Mouse (Mus musculus) cortical plate, adult 2 months (tissue): ENCODE data around the gene Rfx1. TPM values are rescaled to one million over a fixed set of nuclear protein-coding genes. Genes with fewer than 3 reads are reported as not detected.

Source experiments
- H3K27ac ChIP-seq: fragments of 200-500 bp; 2 replicates; pipeline ENCODE4 v1.5.1; 2012; ENCODE audit warnings: low read length, control low read depth, inconsistent platforms; ENCODE audit not compliant: insufficient read depth
- H3K4me1 ChIP-seq: fragments of 200-500 bp; 2 replicates; pipeline ENCODE4 v1.6.1; 2011; ENCODE audit warnings: low read length; ENCODE audit not compliant: control insufficient read depth, insufficient read depth
- H3K4me3 ChIP-seq: fragments of 200-500 bp; 2 replicates; pipeline ENCODE4 v1.5.1; 2011; ENCODE audit warnings: mild to moderate bottlenecking, low read length, control low read depth; ENCODE audit not compliant: insufficient read depth
- CTCF ChIP-seq: fragments of 200-500 bp; IDR thresholded peaks from 2 replicates; pipeline ENCODE4 v1.5.1; 2011; ENCODE audit warnings: mild to moderate bottlenecking, control low read depth, low read length; ENCODE audit not compliant: insufficient read depth; ENCODE audit errors: extremely low read depth
- POLR2A ChIP-seq: fragments of 200-500 bp; IDR thresholded peaks from 2 replicates; pipeline ENCODE4 v1.6.1; 2011; ENCODE audit warnings: mild to moderate bottlenecking, low read length, control low read depth; ENCODE audit not compliant: insufficient read depth; ENCODE audit errors: extremely low read depth
- polyA plus RNA-seq: library from polyadenylated mRNA; depleted of rRNA; stranded (reverse); fragments of >200 nt; gene quantifications from 2 replicates; pipeline ENCODE4 v1.2.3, GENCODE M21; 2012; rRNA removed

Rfx1 gene
- polyA plus RNA-seq, 1 experiment, result 28.0 TPM

- Histone ChIP-seq H3K4me3 (no peak overlapping the region), H3K27ac (no peak overlapping the region), H3K4me1 (no peaks in the 10 kb centered on the region)
- TF ChIP-seq CTCF (no peak), POLR2A (no peak)
Measured at GRCm38 (mm10) chr8:84130806-84131205, 64.2 kb downstream of the Rfx1 start.

- TF ChIP-seq POLR2A (no peak), CTCF (no peak)
- Histone ChIP-seq H3K27ac (no peak overlapping the region), H3K4me3 (no peak overlapping the region), H3K4me1 (no peaks in the 10 kb centered on the region)
Measured at GRCm38 (mm10) chr8:84132225-84132624, 65.6 kb downstream of the Rfx1 start.

- no peak overlapping the region for H3K4me3 ChIP-seq
- H3K4me1 ChIP-seq, result no peaks in the 10 kb centered on the region
- H3K27ac ChIP-seq, result no peak overlapping the region
- TF ChIP-seq CTCF (no peak), POLR2A (no peak)
Measured at GRCm38 (mm10) chr8:84137848-84138247, 71.2 kb downstream of the Rfx1 start.

GRCm38 (mm10) chr8:84140838-84141237, 74.2 kb downstream of the Rfx1 start:
- no peaks in the 10 kb centered on the region for H3K4me1 ChIP-seq
- no peak overlapping the region for H3K27ac ChIP-seq
- no peak overlapping the region for H3K4me3 ChIP-seq
- TF ChIP-seq POLR2A (no peak), CTCF (no peak)

GRCm38 (mm10) chr8:84144636-84145245, 78.1 kb downstream of the Rfx1 start:
- Histone ChIP-seq H3K27ac (no peak overlapping the region), H3K4me1 (peaks cover 5% of the 10 kb centered on the region), H3K4me3 (no peak overlapping the region)
- TF ChIP-seq POLR2A (no peak), CTCF (no peak)

Other genes with a start within 250 kb of the Rfx1 start
- 236 and 241 TPM in 2 replicates for gene Adgrl1, start 166.7 kb upstream of the Rfx1 start, polyA plus RNA-seq
- 0.52 and 0.62 TPM in 2 replicates for gene Gm10644, start 111.6 kb upstream of the Rfx1 start, polyA plus RNA-seq
- 1.2 and 1.4 TPM in 2 replicates for gene Asf1b, start 111.3 kb upstream of the Rfx1 start, polyA plus RNA-seq
- 181 and 183 TPM in 2 replicates for gene Prkaca, start 93.8 kb upstream of the Rfx1 start, polyA plus RNA-seq
- 42.4 and 48.4 TPM in 2 replicates for gene Samd1, start 69.2 kb upstream of the Rfx1 start, polyA plus RNA-seq
- 0.13 and 0.21 TPM in 2 replicates for gene 1700067K01Rik, start 65.3 kb upstream of the Rfx1 start, polyA plus RNA-seq
- 0.87 and 1.4 TPM in 2 replicates for gene 2210011C24Rik, start 54.7 kb upstream of the Rfx1 start, polyA plus RNA-seq
- 2.4 and 2.5 TPM in 2 replicates for gene Palm3, start 45.4 kb upstream of the Rfx1 start, polyA plus RNA-seq
- 0.33 and 0.40 TPM in 2 replicates for gene Il27ra, start 24.2 kb upstream of the Rfx1 start, polyA plus RNA-seq
- gene Rln3, start 21.8 kb upstream of the Rfx1 start, polyA plus RNA-seq, result not detected in 2 replicates
- 3.6 and 3.7 TPM in 2 replicates for gene Gm10643, start 1.7 kb upstream of the Rfx1 start, polyA plus RNA-seq
- 29.9 and 33.2 TPM in 2 replicates for gene Dcaf15, start 37.9 kb downstream of the Rfx1 start, polyA plus RNA-seq
- not detected in 2 replicates for gene Podnl1, start 59.2 kb downstream of the Rfx1 start, polyA plus RNA-seq
- 38.0 and 42.3 TPM in 2 replicates for gene Cc2d1a, start 81.1 kb downstream of the Rfx1 start, polyA plus RNA-seq
- 2.7 and 3.0 TPM in 2 replicates for gene 4930432K21Rik, start 81.2 kb downstream of the Rfx1 start, polyA plus RNA-seq
- gene Nanos3, start 118.4 kb downstream of the Rfx1 start, polyA plus RNA-seq, result 1.8 and 3.6 TPM in 2 replicates
- 12.2 and 13.6 TPM in 2 replicates for gene Zswim4, start 170.2 kb downstream of the Rfx1 start, polyA plus RNA-seq
- gene D8Ertd738e, start 182.9 kb downstream of the Rfx1 start, polyA plus RNA-seq, result 202 and 213 TPM in 2 replicates
- 25.0 and 25.2 TPM in 2 replicates for gene Mri1, start 190.5 kb downstream of the Rfx1 start, polyA plus RNA-seq
- gene Ccdc130, start 203.5 kb downstream of the Rfx1 start, polyA plus RNA-seq, result 42.5 and 45.4 TPM in 2 replicates